ENCODE assay signal across 8 mouse cellular contexts in the genomic region with DNA sequence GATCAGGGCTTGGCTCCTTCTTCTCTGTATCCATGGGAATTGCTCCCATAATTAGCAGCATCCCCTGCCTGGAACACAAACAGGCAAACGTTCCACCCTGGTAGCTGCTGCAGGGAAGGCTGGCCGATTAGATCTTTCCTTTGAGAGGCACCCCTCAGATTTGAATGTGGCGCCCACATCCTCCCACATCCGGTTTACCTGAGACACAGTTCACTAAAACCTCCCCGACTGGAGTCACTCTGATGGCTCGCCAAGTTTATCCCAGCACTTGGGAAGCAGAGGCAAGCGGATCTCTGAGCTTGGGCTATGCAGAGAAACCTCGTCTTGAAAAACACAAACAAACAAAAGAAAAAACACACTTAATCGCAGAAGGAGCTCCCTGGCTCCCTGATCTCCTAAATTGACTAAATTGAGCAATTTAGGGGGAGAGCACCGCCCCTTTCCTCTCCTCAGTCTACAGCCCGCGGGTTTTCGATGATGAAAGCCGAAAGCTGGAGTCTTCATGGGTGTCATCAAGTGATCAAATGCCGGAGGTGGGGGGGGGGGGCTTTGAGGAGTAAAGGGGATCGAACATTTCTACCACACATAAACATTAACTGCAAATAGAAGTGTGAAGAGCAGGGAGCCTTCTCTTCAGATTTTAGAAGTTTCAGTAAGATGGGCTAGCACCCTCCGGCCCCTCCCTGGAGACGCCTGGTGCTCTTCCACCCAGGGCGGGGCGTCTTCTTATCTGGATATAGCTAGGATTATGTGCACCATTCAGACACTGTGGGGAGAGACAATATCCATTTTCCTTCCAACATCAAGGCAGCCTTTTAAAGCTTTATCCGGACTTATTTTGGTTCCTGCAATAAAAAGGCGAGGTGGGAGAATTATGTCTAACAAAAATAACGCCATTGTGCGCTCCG. TPM values are rescaled to one million over a fixed set of nuclear protein-coding genes. Genes with fewer than 3 reads are reported as not detected.
DNase-seq lines count a peak whose midpoint lies in the region; ATAC-seq and TF ChIP-seq lines count a peak whose summit lies in the region.

No protein-coding gene starts in this region.

- H3K4me2 ChIP-seq in heart, embryonic 12.5 days: peak overlapping the region; percentile 56
- peak overlapping the region; percentile 29 for H3K4me2 ChIP-seq in stomach, embryonic 15.5 days
- no peak overlapping the region for H3K4me2 ChIP-seq in stomach, postnatal 0 days (replicated peaks; ENCODE audit: low read depth)
- peak overlapping the region; percentile 41 for H3K4me2 ChIP-seq in limb, embryonic 12.5 days

- peak overlapping the region; percentile 30; the same call in 1 of the 2 replicates for H3K9ac ChIP-seq in heart, embryonic 12.5 days
- H3K9ac ChIP-seq in heart, adult 2 months (ENCODE audit: low read depth, low read length): no peak overlapping the region
- H3K9ac ChIP-seq in stomach, embryonic 15.5 days: no peak overlapping the region
- H3K9ac ChIP-seq in stomach, postnatal 0 days (ENCODE audit: low read length): no peak overlapping the region
- no peak overlapping the region; the same call in 1 of the 2 replicates for H3K9ac ChIP-seq in limb, embryonic 12.5 days (replicated peaks)

- no peak for ATAC-seq in heart, embryonic 12.5 days (ENCODE audit: insufficient number of reproducible peaks, low FRiP score)
- no peak for ATAC-seq in stomach, embryonic 15.5 days (ENCODE audit: insufficient read depth, low FRiP score, low read depth)
- no peak for ATAC-seq in stomach, postnatal 0 days (ENCODE audit: low FRiP score, low TSS enrichment)
- ATAC-seq in limb, embryonic 12.5 days (ENCODE audit: insufficient number of reproducible peaks, insufficient read depth, low FRiP score, low TSS enrichment, low read depth): no peak

- H3K36me3 ChIP-seq in heart, embryonic 12.5 days: no peaks in the 10 kb centered on the region
- H3K36me3 ChIP-seq in heart, adult 2 months (ENCODE audit: control insufficient read depth, insufficient read depth, low read length): no peaks in the 10 kb centered on the region
- no peaks in the 10 kb centered on the region for H3K36me3 ChIP-seq in stomach, embryonic 15.5 days
- no peaks in the 10 kb centered on the region for H3K36me3 ChIP-seq in stomach, postnatal 0 days (ENCODE audit: control insufficient read depth, insufficient read depth, low read length)
- no peaks in the 10 kb centered on the region for H3K36me3 ChIP-seq in limb, embryonic 12.5 days

- peaks cover 13% of the 10 kb centered on the region for H3K4me1 ChIP-seq in heart, embryonic 12.5 days (replicated peaks)
- peaks cover 2% of the 10 kb centered on the region for H3K4me1 ChIP-seq in heart, adult 2 months (ENCODE audit: control insufficient read depth, insufficient read depth, low read length)
- peaks cover 11% of the 10 kb centered on the region; the same call in 1 of the 2 replicates for H3K4me1 ChIP-seq in stomach, embryonic 15.5 days
- no peaks in the 10 kb centered on the region for H3K4me1 ChIP-seq in stomach, postnatal 0 days (replicated peaks; ENCODE audit: control insufficient read depth, insufficient read depth)
- peaks cover 16% of the 10 kb centered on the region for H3K4me1 ChIP-seq in limb, embryonic 12.5 days (replicated peaks)

- H3K9me3 ChIP-seq in heart, embryonic 12.5 days (replicated peaks): no peaks in the 10 kb centered on the region
- no peaks in the 10 kb centered on the region for H3K9me3 ChIP-seq in stomach, embryonic 15.5 days
- H3K9me3 ChIP-seq in stomach, postnatal 0 days (ENCODE audit: control insufficient read depth, low read length): no peaks in the 10 kb centered on the region
- no peaks in the 10 kb centered on the region for H3K9me3 ChIP-seq in limb, embryonic 12.5 days

- 24% methylated on average over 25 of the region's 25 CpGs for WGBS in heart, embryonic 12.5 days
- whole genome bisulfite sequencing in heart, adult 2 months: 28% methylated on average over 25 of the region's 25 CpGs
- 31% methylated on average over 25 of the region's 25 CpGs for whole genome bisulfite sequencing in stomach, embryonic 15.5 days
- 27% methylated on average over 25 of the region's 25 CpGs for WGBS in stomach, postnatal 0 days
- 18% methylated on average over 25 of the region's 25 CpGs for WGBS in limb, embryonic 12.5 days

- TF ChIP-seq EP300 in heart, adult 2 months (IDR thresholded peaks at IDR 0.05; ENCODE audit: insufficient read depth, low read depth, low read length): no peak
- no peak for TF ChIP-seq EP300 in stomach, postnatal 0 days (optimal IDR thresholded peaks at IDR 0.05)

- intact Hi-C loops in heart, adult 2 months (cut with DNase I): no loop called here

- DNase-seq in heart, adult 2 months: no peak
- no peak for DNase-seq in stomach, postnatal 0 days (ENCODE audit: low spot score)
- DNase-seq in thymus, postnatal 25 days: peak; percentile 75
- no peak for DNase-seq in ovary, postnatal 10 days (ENCODE audit: low spot score)
- no peak for DNase-seq in adrenal gland, postnatal 25 days

- H3K27me3 ChIP-seq in heart, embryonic 12.5 days (replicated peaks): no peaks in the 10 kb centered on the region
- no peaks in the 10 kb centered on the region for H3K27me3 ChIP-seq in heart, adult 2 months (ENCODE audit: control insufficient read depth, insufficient read depth, low read length)
- no peaks in the 10 kb centered on the region for H3K27me3 ChIP-seq in stomach, embryonic 15.5 days (replicated peaks)
- H3K27me3 ChIP-seq in stomach, postnatal 0 days (ENCODE audit: control insufficient read depth, insufficient read depth, low read length): no peaks in the 10 kb centered on the region
- H3K27me3 ChIP-seq in limb, embryonic 12.5 days: peaks cover 20% of the 10 kb centered on the region

- TF ChIP-seq POLR2A in heart, adult 2 months (IDR thresholded peaks at IDR 0.05; ENCODE audit: insufficient read depth, low read depth, low read length): no peak

- H3K79me2 ChIP-seq in heart, adult 2 months (replicated peaks; ENCODE audit: control insufficient read depth, insufficient read depth, low read length): no peaks in the 10 kb centered on the region

- H3K4me3 ChIP-seq in heart, embryonic 12.5 days: peak overlapping the region; percentile 16; the same call in 1 of the 2 replicates
- no peak overlapping the region for H3K4me3 ChIP-seq in heart, adult 2 months
- H3K4me3 ChIP-seq in stomach, embryonic 15.5 days (replicated peaks): no peak overlapping the region
- no peak overlapping the region for H3K4me3 ChIP-seq in stomach, postnatal 0 days (ENCODE audit: low read depth, low read length)
- no peak overlapping the region for H3K4me3 ChIP-seq in limb, embryonic 12.5 days (replicated peaks)

- TF ChIP-seq CTCF in heart, adult 2 months (IDR thresholded peaks at IDR 0.05): no peak
- TF ChIP-seq CTCF in stomach, postnatal 0 days (IDR thresholded peaks at IDR 0.05; ENCODE audit: low read depth): no peak

- H3K27ac ChIP-seq in heart, embryonic 12.5 days (ENCODE audit: poor library complexity, severe bottlenecking): no peak overlapping the region
- H3K27ac ChIP-seq in heart, adult 2 months: no peak overlapping the region
- H3K27ac ChIP-seq in stomach, embryonic 15.5 days: no peak overlapping the region
- H3K27ac ChIP-seq in stomach, postnatal 0 days (replicated peaks): no peak overlapping the region
- H3K27ac ChIP-seq in limb, embryonic 12.5 days: no peak overlapping the region

RNA-seq across cellular contexts. Expression of gene Rps6ka1, which starts 59.5 kb away (rescaled TPM):
- polyA plus RNA-seq in heart, embryonic 12.5 days (2016; fragmentation: Nextera tagmentation; extraction: Ambion mirVana): 21.7 and 23.5 TPM in 2 replicates
- total RNA-seq in heart, adult 2 months (2021): 1 to 10 TPM; 4.4 to 4.8 TPM
- polyA plus RNA-seq in heart, adult 2 months (2012; rRNA removed): 5.9 and 7.1 TPM in 2 replicates
- polyA plus RNA-seq in stomach, embryonic 15.5 days (2015; fragmentation: Nextera tagmentation; extraction: Ambion mirVana): 73.4 and 76.4 TPM in 2 replicates
- 45.5 and 46.0 TPM in 2 replicates for polyA plus RNA-seq in stomach, postnatal 0 days (2015; fragmentation: Nextera tagmentation; extraction: Ambion mirVana)
- 47.9 and 50.0 TPM in 2 replicates for polyA plus RNA-seq in limb, embryonic 12.5 days (2016; fragmentation: Nextera tagmentation; extraction: Ambion mirVana)
- 14.7 and 21.3 TPM in 2 replicates for total RNA-seq in adrenal gland, postnatal 25 days (2021)
